Mouse (Mus musculus) layer of hippocampus, adult 6 months (tissue): ENCODE measurements around the gene Skint4. TPM values are rescaled to one million over a fixed set of nuclear protein-coding genes. Genes with fewer than 3 reads are reported as not detected.

Source experiments
- long read RNA-seq, 2 experiments: library from polyadenylated mRNA; unstranded; transcript quantifications; one replicate each; pipeline ENCODE4 v2.0.0; 2019 to 2020
- polyA plus RNA-seq: library from polyadenylated mRNA; unstranded; fragments of <200 nt; fragmentation: Nextera tagmentation; gene quantifications from 2 replicates; pipeline ENCODE4 v1.2.3, GENCODE M21; 2021

Gene Skint4
- polyA plus RNA-seq: not detected in 2 replicates
- long read RNA-seq, experiment 1: 0 reads
- long read RNA-seq, experiment 2: 0 reads

GRCm38 (mm10) chr4:112071716-112072115 is at the start of gene Skint4:
Gene Skint4 (plus strand): TSS chr4:112072016.

Other genes starting within 250 kb of the Skint4 start
- not detected in 2 replicates for gene Slc5a9, start 169.1 kb upstream of the Skint4 start, polyA plus RNA-seq
- gene Skint8, start 152.6 kb upstream of the Skint4 start, polyA plus RNA-seq: not detected in 2 replicates
- not detected in 2 replicates for gene Skint7, start 99.1 kb upstream of the Skint4 start, polyA plus RNA-seq
- not detected in 2 replicates for gene Skint1, start 65.7 kb upstream of the Skint4 start, polyA plus RNA-seq
- not detected in 2 replicates for gene Skint3, start 160.2 kb downstream of the Skint4 start, polyA plus RNA-seq